Mouse (Mus musculus): Measurements from ENCODE around the gene Npas3. TPM values are rescaled to one million over a fixed set of nuclear protein-coding genes. Genes with fewer than 3 reads are reported as not detected.

The Npas3 gene
- polyA plus RNA-seq, 1 experiment from 2014 or later: 1.3 TPM

GRCm38 (mm10) chr12:53407776-53408175 lies 159.3 kb downstream of the Npas3 start:
- H3K27ac ChIP-seq (ENCODE audit: low read depth, low read length): no peak overlapping the region
- H3K36me3 ChIP-seq (ENCODE audit: control insufficient read depth, insufficient read depth, low read length): no peaks in the 10 kb centered on the region

GRCm38 (mm10) chr12:53409711-53410110 lies 161.2 kb downstream of the Npas3 start:
- WGBS (ENCODE audit: insufficient replicate concordance): 83% methylated on average over 4 of the region's 4 CpGs
- H3K4me3 ChIP-seq (ENCODE audit: low read depth, low read length): no peak overlapping the region

More at GRCm38 (mm10) chr12:53407776-53408175, 159.3 kb downstream of the Npas3 start:
- 58% methylated on average over 3 of the region's 3 CpGs for WGBS (ENCODE audit: insufficient replicate concordance)
- Histone ChIP-seq H3K27me3 (ENCODE audit: control insufficient read depth, insufficient read depth, low read length) (no peaks in the 10 kb centered on the region), H3K4me3 (ENCODE audit: low read depth, low read length) (no peak overlapping the region), H3K4me1 (ENCODE audit: control insufficient read depth, insufficient read depth, low read length) (no peaks in the 10 kb centered on the region), H3K4me2 (no peak overlapping the region), H3K9me3 (replicated peaks; ENCODE audit: control insufficient read depth, low read length) (no peaks in the 10 kb centered on the region), H3K9ac (ENCODE audit: low read depth, low read length) (no peak overlapping the region)
- ATAC-seq (replicated peaks; ENCODE audit: insufficient number of reproducible peaks, low FRiP score, low TSS enrichment): no peak

DNA sequence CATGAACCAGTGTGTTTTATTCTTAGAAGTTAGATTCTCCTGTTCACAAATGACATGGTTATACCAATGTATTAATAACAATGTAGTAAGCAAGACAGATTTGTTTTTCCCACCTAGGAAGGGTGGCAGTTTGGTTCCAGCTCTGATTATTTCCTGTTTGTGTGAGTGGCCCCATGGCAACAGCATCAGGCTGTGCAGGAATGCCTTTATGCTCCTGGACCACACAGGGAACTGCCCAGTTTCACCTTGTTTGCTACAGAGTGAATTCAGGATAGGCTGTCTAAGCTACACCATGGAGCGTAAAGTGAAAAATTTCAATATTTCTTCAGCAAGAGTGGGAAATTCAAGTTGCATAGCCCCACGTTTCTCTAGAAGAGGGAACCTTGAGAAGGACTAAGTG lies 162.2 kb downstream of the Npas3 start:
- no peak overlapping the region for H3K4me3 ChIP-seq (ENCODE audit: low read depth, low read length)
- no peak overlapping the region for H3K9ac ChIP-seq (ENCODE audit: low read depth, low read length)
- H3K36me3 ChIP-seq (ENCODE audit: control insufficient read depth, insufficient read depth, low read length): no peaks in the 10 kb centered on the region
- WGBS (ENCODE audit: insufficient replicate concordance): 78% methylated on average over 2 of the region's 2 CpGs
- no peak overlapping the region for H3K27ac ChIP-seq (ENCODE audit: low read depth, low read length)
- no peaks in the 10 kb centered on the region for H3K27me3 ChIP-seq (ENCODE audit: control insufficient read depth, insufficient read depth, low read length)
- ATAC-seq (replicated peaks; ENCODE audit: insufficient number of reproducible peaks, low FRiP score, low TSS enrichment): no peak
- no peak overlapping the region for H3K4me2 ChIP-seq
- no peaks in the 10 kb centered on the region for H3K4me1 ChIP-seq (ENCODE audit: control insufficient read depth, insufficient read depth, low read length)
- H3K9me3 ChIP-seq (replicated peaks; ENCODE audit: control insufficient read depth, low read length): no peaks in the 10 kb centered on the region

More at GRCm38 (mm10) chr12:53409711-53410110, 161.2 kb downstream of the Npas3 start:
- no peak overlapping the region for H3K9ac ChIP-seq (ENCODE audit: low read depth, low read length)
- H3K27me3 ChIP-seq (ENCODE audit: control insufficient read depth, insufficient read depth, low read length): no peaks in the 10 kb centered on the region
- no peak overlapping the region for H3K4me2 ChIP-seq
- H3K27ac ChIP-seq (ENCODE audit: low read depth, low read length): no peak overlapping the region
- no peaks in the 10 kb centered on the region for H3K9me3 ChIP-seq (replicated peaks; ENCODE audit: control insufficient read depth, low read length)
- H3K36me3 ChIP-seq (ENCODE audit: control insufficient read depth, insufficient read depth, low read length): no peaks in the 10 kb centered on the region
- no peaks in the 10 kb centered on the region for H3K4me1 ChIP-seq (ENCODE audit: control insufficient read depth, insufficient read depth, low read length)
- no peak for ATAC-seq (replicated peaks; ENCODE audit: insufficient number of reproducible peaks, low FRiP score, low TSS enrichment)

- no peak overlapping the region for H3K27ac ChIP-seq (ENCODE audit: low read depth, low read length)
- H3K4me1 ChIP-seq (ENCODE audit: control insufficient read depth, insufficient read depth, low read length): no peaks in the 10 kb centered on the region
- 65% methylated on average over 4 of the region's 4 CpGs for WGBS (ENCODE audit: insufficient replicate concordance)
- no peaks in the 10 kb centered on the region for H3K27me3 ChIP-seq (ENCODE audit: control insufficient read depth, insufficient read depth, low read length)
- H3K4me3 ChIP-seq (ENCODE audit: low read depth, low read length): no peak overlapping the region
- ATAC-seq (replicated peaks; ENCODE audit: insufficient number of reproducible peaks, low FRiP score, low TSS enrichment): no peak
- H3K4me2 ChIP-seq: no peak overlapping the region
- no peaks in the 10 kb centered on the region for H3K36me3 ChIP-seq (ENCODE audit: control insufficient read depth, insufficient read depth, low read length)
- no peaks in the 10 kb centered on the region for H3K9me3 ChIP-seq (replicated peaks; ENCODE audit: control insufficient read depth, low read length)
- no peak overlapping the region for H3K9ac ChIP-seq (ENCODE audit: low read depth, low read length)
These were observed 167.6 kb downstream of the Npas3 start for GRCm38 (mm10) chr12:53416096-53416495.

GRCm38 (mm10) chr12:53421701-53422100 lies 173.2 kb downstream of the Npas3 start:
- H3K27me3 ChIP-seq (ENCODE audit: control insufficient read depth, insufficient read depth, low read length): no peaks in the 10 kb centered on the region
- H3K4me3 ChIP-seq (ENCODE audit: low read depth, low read length): no peak overlapping the region
- H3K36me3 ChIP-seq (ENCODE audit: control insufficient read depth, insufficient read depth, low read length): no peaks in the 10 kb centered on the region
- H3K4me1 ChIP-seq (ENCODE audit: control insufficient read depth, insufficient read depth, low read length): no peaks in the 10 kb centered on the region
- WGBS (ENCODE audit: insufficient replicate concordance): 72% methylated on average over 4 of the region's 4 CpGs
- no peaks in the 10 kb centered on the region for H3K9me3 ChIP-seq (replicated peaks; ENCODE audit: control insufficient read depth, low read length)
- no peak overlapping the region for H3K4me2 ChIP-seq
- no peak overlapping the region for H3K27ac ChIP-seq (ENCODE audit: low read depth, low read length)
- no peak overlapping the region for H3K9ac ChIP-seq (ENCODE audit: low read depth, low read length)
- no peak for ATAC-seq (replicated peaks; ENCODE audit: insufficient number of reproducible peaks, low FRiP score, low TSS enrichment)

- ATAC-seq (replicated peaks; ENCODE audit: insufficient number of reproducible peaks, low FRiP score, low TSS enrichment): no peak
These were observed 175.2 kb downstream of the Npas3 start for GRCm38 (mm10) chr12:53423631-53424030.

DNA sequence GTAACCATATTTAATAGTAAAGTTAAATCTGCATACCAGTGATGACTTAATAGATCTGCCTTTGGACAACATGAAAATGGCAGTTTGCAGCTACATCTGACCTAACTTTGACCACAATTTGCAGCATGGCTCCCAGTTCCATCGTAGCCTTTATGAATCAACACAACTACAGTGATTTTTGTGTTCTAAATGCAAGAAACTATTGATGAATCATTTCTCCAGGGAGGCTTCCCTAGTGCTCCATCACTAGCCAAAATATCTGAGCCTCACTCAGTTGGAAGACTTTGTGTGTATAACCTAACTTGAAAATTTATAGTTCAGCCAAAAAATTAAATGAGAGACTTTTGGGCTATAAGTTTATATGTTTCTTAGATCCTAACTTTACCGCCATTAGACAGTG lies 177.5 kb downstream of the Npas3 start:
- no peaks in the 10 kb centered on the region for H3K4me1 ChIP-seq (ENCODE audit: control insufficient read depth, insufficient read depth, low read length)
- H3K27ac ChIP-seq (ENCODE audit: low read depth, low read length): no peak overlapping the region
- no peak overlapping the region for H3K9ac ChIP-seq (ENCODE audit: low read depth, low read length)
- H3K36me3 ChIP-seq (ENCODE audit: control insufficient read depth, insufficient read depth, low read length): no peaks in the 10 kb centered on the region
- no peaks in the 10 kb centered on the region for H3K9me3 ChIP-seq (replicated peaks; ENCODE audit: control insufficient read depth, low read length)
- H3K4me3 ChIP-seq (ENCODE audit: low read depth, low read length): no peak overlapping the region
- ATAC-seq (replicated peaks; ENCODE audit: insufficient number of reproducible peaks, low FRiP score, low TSS enrichment): no peak
- no peak overlapping the region for H3K4me2 ChIP-seq
- 82% methylated on average over 2 of the region's 2 CpGs for WGBS (ENCODE audit: insufficient replicate concordance)
- H3K27me3 ChIP-seq (ENCODE audit: control insufficient read depth, insufficient read depth, low read length): no peaks in the 10 kb centered on the region

More at GRCm38 (mm10) chr12:53423631-53424030, 175.2 kb downstream of the Npas3 start:
- 53% methylated on average over 2 of the region's 2 CpGs for WGBS (ENCODE audit: insufficient replicate concordance)
- no peak overlapping the region for H3K4me2 ChIP-seq
- H3K9me3 ChIP-seq (replicated peaks; ENCODE audit: control insufficient read depth, low read length): no peaks in the 10 kb centered on the region
- H3K36me3 ChIP-seq (ENCODE audit: control insufficient read depth, insufficient read depth, low read length): no peaks in the 10 kb centered on the region
- H3K9ac ChIP-seq (ENCODE audit: low read depth, low read length): no peak overlapping the region
- H3K4me1 ChIP-seq (ENCODE audit: control insufficient read depth, insufficient read depth, low read length): no peaks in the 10 kb centered on the region
- no peak overlapping the region for H3K27ac ChIP-seq (ENCODE audit: low read depth, low read length)
- H3K4me3 ChIP-seq (ENCODE audit: low read depth, low read length): no peak overlapping the region
- H3K27me3 ChIP-seq (ENCODE audit: control insufficient read depth, insufficient read depth, low read length): no peaks in the 10 kb centered on the region

DNA sequence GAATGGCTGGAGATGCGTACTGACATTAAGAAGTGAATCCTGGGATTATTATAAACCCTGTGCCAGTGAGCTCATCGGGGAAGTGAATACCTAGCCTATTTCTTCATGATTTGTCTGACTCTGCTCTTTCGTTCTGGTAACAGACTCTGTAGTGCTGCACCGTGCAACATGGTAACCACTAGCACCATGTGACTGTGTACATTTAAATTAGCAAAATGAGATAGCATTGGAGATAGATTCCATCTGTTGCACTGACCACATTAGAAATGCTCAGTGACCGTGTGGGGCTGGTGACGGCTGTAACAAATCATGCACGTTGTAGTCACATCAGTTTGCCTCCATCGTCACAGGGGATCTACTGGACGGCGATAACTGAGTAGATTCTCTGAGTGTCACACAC lies 178.7 kb downstream of the Npas3 start:
- Histone ChIP-seq H3K9me3 (replicated peaks; ENCODE audit: control insufficient read depth, low read length) (no peaks in the 10 kb centered on the region), H3K9ac (ENCODE audit: low read depth, low read length) (no peak overlapping the region), H3K36me3 (ENCODE audit: control insufficient read depth, insufficient read depth, low read length) (no peaks in the 10 kb centered on the region), H3K27ac (ENCODE audit: low read depth, low read length) (no peak overlapping the region), H3K27me3 (ENCODE audit: control insufficient read depth, insufficient read depth, low read length) (no peaks in the 10 kb centered on the region), H3K4me3 (ENCODE audit: low read depth, low read length) (no peak overlapping the region), H3K4me1 (ENCODE audit: control insufficient read depth, insufficient read depth, low read length) (no peaks in the 10 kb centered on the region), H3K4me2 (no peak overlapping the region)
- ATAC-seq (replicated peaks; ENCODE audit: insufficient number of reproducible peaks, low FRiP score, low TSS enrichment): no peak
- WGBS (ENCODE audit: insufficient replicate concordance): 79% methylated on average over 10 of the region's 10 CpGs

DNA sequence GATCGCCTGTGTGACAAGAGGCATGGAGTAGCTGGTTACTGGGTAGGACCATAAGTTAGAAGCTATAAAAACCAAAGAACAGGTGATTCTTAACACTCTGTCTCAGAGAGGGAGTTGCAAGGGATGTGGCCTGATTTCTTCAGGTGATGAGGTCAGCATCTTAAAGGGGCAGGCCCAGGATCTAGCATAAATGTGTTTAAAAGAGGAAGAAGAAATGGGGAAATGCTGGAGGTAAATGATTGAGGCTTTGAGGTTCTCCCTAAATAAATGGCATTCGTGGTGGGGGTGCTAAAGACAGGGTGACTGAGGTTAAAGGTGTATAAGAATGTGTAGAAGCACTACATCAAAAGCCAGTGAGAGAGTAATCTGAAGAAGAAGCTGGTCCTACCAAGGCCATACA lies 193.6 kb downstream of the Npas3 start:
- WGBS (ENCODE audit: insufficient replicate concordance): 66% methylated on average over 2 of the region's 2 CpGs
- H3K4me3 ChIP-seq (ENCODE audit: low read depth, low read length): no peak overlapping the region
- ATAC-seq (replicated peaks; ENCODE audit: insufficient number of reproducible peaks, low FRiP score, low TSS enrichment): no peak
- no peaks in the 10 kb centered on the region for H3K4me1 ChIP-seq (ENCODE audit: control insufficient read depth, insufficient read depth, low read length)
- no peaks in the 10 kb centered on the region for H3K27me3 ChIP-seq (ENCODE audit: control insufficient read depth, insufficient read depth, low read length)
- no peak overlapping the region for H3K9ac ChIP-seq (ENCODE audit: low read depth, low read length)
- no peaks in the 10 kb centered on the region for H3K36me3 ChIP-seq (ENCODE audit: control insufficient read depth, insufficient read depth, low read length)
- no peak overlapping the region for H3K4me2 ChIP-seq
- no peak overlapping the region for H3K27ac ChIP-seq (ENCODE audit: low read depth, low read length)
- H3K9me3 ChIP-seq (replicated peaks; ENCODE audit: control insufficient read depth, low read length): no peaks in the 10 kb centered on the region
